Mouse (Mus musculus): ENCODE results near the gene Cacnb3.

DNA sequence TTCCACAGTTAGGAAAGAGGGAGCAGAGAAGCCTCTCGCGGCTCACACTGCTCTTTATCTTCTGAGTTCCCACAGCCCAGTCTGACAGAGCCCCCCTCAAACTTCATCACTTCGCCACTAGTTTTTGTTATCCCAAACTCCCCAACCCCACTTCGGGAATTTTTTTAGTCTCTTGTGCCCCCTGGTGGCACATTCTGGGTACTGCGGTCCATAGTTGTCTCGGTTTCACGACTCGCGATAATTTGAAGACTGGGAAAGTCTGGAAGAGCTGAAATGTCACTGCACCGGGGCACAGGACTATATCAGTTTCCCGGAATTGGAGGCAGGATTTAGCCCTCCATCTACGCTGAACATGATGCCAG lies 13.5 kb upstream of the Cacnb3 start:
- peak; percentile 97 for TF ChIP-seq CTCF (conservative IDR thresholded peaks at IDR 0.05; ENCODE audit: low read length)
- TF ChIP-seq NANOG (IDR thresholded peaks at IDR 0.05; ENCODE audit: borderline replicate concordance, low read length), result no peak

All from E14TG2a.4 (cell line).